8 mouse cellular contexts compared by ENCODE assay signal in the genomic region with DNA sequence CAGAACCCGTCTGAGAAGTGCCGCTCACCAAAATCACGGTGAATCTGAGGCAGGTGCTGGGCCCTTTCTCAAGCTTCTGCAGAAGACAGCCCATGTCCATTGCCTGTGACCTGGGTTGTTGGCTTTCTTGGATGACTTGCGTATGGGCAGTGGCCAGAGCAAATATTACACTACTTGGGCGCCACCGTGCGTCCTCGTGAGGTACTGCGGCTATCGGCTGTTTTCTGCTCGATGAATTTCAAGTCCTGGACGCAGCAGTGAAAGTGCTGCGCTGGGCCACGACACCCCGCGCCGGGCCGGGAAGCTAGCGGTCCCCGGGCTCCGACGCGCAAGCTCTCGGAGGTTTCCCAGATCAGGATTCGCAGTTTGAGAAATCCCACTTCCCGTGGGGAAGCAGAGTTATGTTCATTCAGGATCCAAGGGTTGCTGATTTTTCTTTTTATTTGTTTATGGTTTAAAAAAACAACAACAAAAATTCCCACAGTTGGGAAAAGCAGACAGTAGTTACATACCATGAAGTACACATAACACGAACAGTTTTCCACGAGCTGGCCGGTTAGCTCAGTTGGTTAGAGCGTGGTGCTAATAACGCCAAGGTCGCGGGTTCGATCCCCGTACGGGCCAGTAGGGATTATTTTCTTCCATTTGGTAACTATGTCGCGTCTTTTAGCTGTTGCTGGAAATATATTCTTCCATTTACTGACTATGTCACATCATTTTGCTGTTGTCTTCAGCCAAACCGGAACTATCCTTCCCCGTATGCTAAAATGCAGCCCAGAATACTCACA. TPM values are rescaled to one million over a fixed set of nuclear protein-coding genes. Genes with fewer than 3 reads are reported as not detected.
A peak's percentile ranks its signal among the peaks of the same experiment; 100 is the strongest.
DNase-seq lines count a peak whose midpoint lies in the region; ATAC-seq lines count a peak whose summit lies in the region.

No protein-coding gene starts in this region.

- peak overlapping the region; percentile 47 for H3K4me2 ChIP-seq in hindbrain, embryonic 11.5 days (replicated peaks; ENCODE audit: low read depth, low read length)

- peak; percentile 95 for DNase-seq in MN1 (ENCODE audit: low spot score)
- DNase-seq in cerebellum, adult 9-11 months, result peak; percentile 93
- DNase-seq in frontal cortex, adult 2 months (ENCODE audit: extremely low spot score in 1 of 2, low spot score in 1 of 2), result peak; percentile 84 to 98
- DNase-seq in hindbrain, embryonic 11.5 days (ENCODE audit: low spot score), result peak; percentile 98
- DNase-seq in layer of hippocampus, postnatal 14 days (ENCODE audit: low spot score in 2 of 2), result peak; percentile 95
- DNase-seq in lung, postnatal 10 days, result peak; percentile 97
- DNase-seq in ovary, postnatal 14 days (ENCODE audit: low spot score), result peak; percentile 97
- DNase-seq in thymus, postnatal 14 days, result peak; percentile 89

- ATAC-seq in hindbrain, embryonic 11.5 days (ENCODE audit: low FRiP score), result peak; percentile 84

- no peaks in the 10 kb centered on the region for H3K36me3 ChIP-seq in hindbrain, embryonic 11.5 days (ENCODE audit: control insufficient read depth, insufficient read depth, low read length)

- peak overlapping the region; percentile 58; the same call in 1 of the 2 replicates for H3K9ac ChIP-seq in hindbrain, embryonic 11.5 days (ENCODE audit: low read depth, low read length)

- no peaks in the 10 kb centered on the region for H3K9me3 ChIP-seq in hindbrain, embryonic 11.5 days (ENCODE audit: control insufficient read depth, low read length)

- WGBS in hindbrain, embryonic 11.5 days, result under 1% methylated on average over 40 of the region's 40 CpGs

- H3K27me3 ChIP-seq in hindbrain, embryonic 11.5 days (ENCODE audit: control insufficient read depth, insufficient read depth, low read length), result no peaks in the 10 kb centered on the region

- H3K27ac ChIP-seq in hindbrain, embryonic 11.5 days (ENCODE audit: low read depth, low read length), result no peak overlapping the region

- peak overlapping the region; percentile 43 for H3K4me3 ChIP-seq in hindbrain, embryonic 11.5 days (ENCODE audit: low read depth, low read length)

- no peaks in the 10 kb centered on the region for H3K4me1 ChIP-seq in hindbrain, embryonic 11.5 days (replicated peaks; ENCODE audit: control insufficient read depth, insufficient read depth, low read length)

RNA-seq across cellular contexts. Expression of gene Hist1h2ah, which starts 6.5 kb away (rescaled TPM):
- 0.80 TPM in 1 of 2 replicates, not detected in the other for polyA plus RNA-seq in frontal cortex, adult 2 months (2012; rRNA removed)
- 8.4 and 11.9 TPM in 2 replicates for polyA plus RNA-seq in hindbrain, embryonic 11.5 days (2014; fragmentation: Nextera tagmentation; extraction: Ambion mirVana)
- total RNA-seq in layer of hippocampus, postnatal 14 days (2021), result 10 to 100 TPM; 60.0 to 62.5 TPM

RNA-seq across cellular contexts. Expression of gene Hist1h2bk, which starts 6.8 kb away (rescaled TPM):
- 0.36 and 0.65 TPM in 2 replicates for polyA plus RNA-seq in frontal cortex, adult 2 months (2012; rRNA removed)
- 7.2 and 10.2 TPM in 2 replicates for polyA plus RNA-seq in hindbrain, embryonic 11.5 days (2014; fragmentation: Nextera tagmentation; extraction: Ambion mirVana)
- total RNA-seq in layer of hippocampus, postnatal 14 days (2021), result 10 to 100 TPM; 22.2 to 42.1 TPM

RNA-seq across cellular contexts. Expression of gene Hist1h4i, which starts 12.3 kb away (rescaled TPM):
- 12.2 and 13.3 TPM in 2 replicates for polyA plus RNA-seq in frontal cortex, adult 2 months (2012; rRNA removed)
- polyA plus RNA-seq in hindbrain, embryonic 11.5 days (2014; fragmentation: Nextera tagmentation; extraction: Ambion mirVana), result 31.2 and 31.4 TPM in 2 replicates
- total RNA-seq in layer of hippocampus, postnatal 14 days (2021), result 10 to 100 TPM; 42.3 to 60.3 TPM

RNA-seq across cellular contexts. Expression of gene Hist1h2ag, which starts 13.9 kb away (rescaled TPM):
- polyA plus RNA-seq in frontal cortex, adult 2 months (2012; rRNA removed), result 0.36 and 0.38 TPM in 2 replicates
- polyA plus RNA-seq in hindbrain, embryonic 11.5 days (2014; fragmentation: Nextera tagmentation; extraction: Ambion mirVana), result 58.7 and 60.3 TPM in 2 replicates
- total RNA-seq in layer of hippocampus, postnatal 14 days (2021), result 10 to 100 TPM; 26.7 to 27.2 TPM

RNA-seq across cellular contexts. Expression of gene Hist1h2bj, which starts 14.1 kb away (rescaled TPM):
- polyA plus RNA-seq in frontal cortex, adult 2 months (2012; rRNA removed), result 0.78 and 1.6 TPM in 2 replicates
- polyA plus RNA-seq in hindbrain, embryonic 11.5 days (2014; fragmentation: Nextera tagmentation; extraction: Ambion mirVana), result 14.0 and 15.2 TPM in 2 replicates
- 10 to 100 TPM; 17.3 to 22.7 TPM for total RNA-seq in layer of hippocampus, postnatal 14 days (2021)
